Mouse (Mus musculus) intestine, postnatal 0 days (tissue): ENCODE measurements around the gene Spc24. TPM values are rescaled to one million over a fixed set of nuclear protein-coding genes. Genes with fewer than 3 reads are reported as not detected.
"Not testable (repeated sequence)": the region's sequence is repeated elsewhere in the genome, so short reads cannot be mapped to it uniquely, and the experiment has no call there.

Source experiments
- ATAC-seq: fragments of 200-750 bp; cut with Nextera tagmentation; 2 replicates; pipeline ENCODE4 v1.8.0; 2017; ENCODE audit warnings: mild to moderate bottlenecking, moderate TSS enrichment, moderate library complexity
- H3K27ac ChIP-seq: fragments of 300-500 bp; sonication (generic); 2 replicates; pipeline ENCODE4 v1.5.1; 2014; ENCODE audit warnings: mild to moderate bottlenecking, low read depth, low read length, moderate library complexity
- H3K27me3 ChIP-seq: fragments of 300-500 bp; sonication (generic); replicated peaks from 2 replicates; pipeline ENCODE4 v1.6.1; 2014; ENCODE audit warnings: low read length, mixed read lengths; ENCODE audit not compliant: control insufficient read depth, insufficient read depth
- H3K36me3 ChIP-seq: fragments of 300-500 bp; sonication (generic); 2 replicates; pipeline ENCODE4 v1.6.1; 2014; ENCODE audit warnings: mild to moderate bottlenecking, moderate library complexity; ENCODE audit not compliant: control insufficient read depth, insufficient read depth
- H3K4me1 ChIP-seq: fragments of 300-500 bp; sonication (generic); replicated peaks from 2 replicates; pipeline ENCODE4 v1.6.1; 2014; ENCODE audit warnings: antibody characterized with exemption, low read length, mixed read lengths; ENCODE audit not compliant: control insufficient read depth, insufficient read depth
- H3K4me2 ChIP-seq: fragments of 300-500 bp; sonication (generic); replicated peaks from 2 replicates; pipeline ENCODE4 v1.6.1; 2014; ENCODE audit warnings: low read depth, mild to moderate bottlenecking, moderate library complexity
- H3K4me3 ChIP-seq: fragments of 300-500 bp; sonication (generic); 2 replicates; pipeline ENCODE4 v1.5.1; 2014; ENCODE audit warnings: low read depth, low read length
- H3K9ac ChIP-seq: fragments of 300-500 bp; sonication (generic); 2 replicates; pipeline ENCODE4 v1.6.1; 2014; ENCODE audit warnings: mild to moderate bottlenecking, low read depth, low read length
- H3K9me3 ChIP-seq: fragments of 300-500 bp; sonication (generic); 2 replicates; pipeline ENCODE4 v1.6.1; 2016; ENCODE audit warnings: mixed run types; ENCODE audit not compliant: control insufficient read depth
- CTCF ChIP-seq: sonication (generic); IDR thresholded peaks from 2 replicates; pipeline ENCODE4 v1.5.1; 2016; ENCODE audit warnings: low read depth, mild to moderate bottlenecking, control low read depth, antibody characterized with exemption, moderate library complexity
- WGBS: fragments of 180-500 bp; shearing (Covaris S2); extraction: QIAGEN DNeasy Blood & Tissue Kit; methylation state at CpG from one replicate; pipeline ENCODE4 v1.1.7; 2014; 5-methylcytosine and 5-hydroxymethylcytosine counted together
- polyA plus RNA-seq: library from polyadenylated mRNA; unstranded; fragments of >200 nt; fragmentation: Nextera tagmentation; extraction: Ambion mirVana; gene quantifications from 2 replicates; pipeline ENCODE4 v1.2.1, GENCODE M21; 2015

Spc24 gene
- polyA plus RNA-seq, 1 experiment from 2014 or later = 32.4 TPM

GRCm38 (mm10) chr9:21774353-21774752 lies 14.2 kb upstream of the Spc24 start:
- ATAC-seq = no peak
- Histone ChIP-seq H3K9ac (no peak overlapping the region), H3K27ac (no peak overlapping the region), H3K9me3 (no peaks in the 10 kb centered on the region), H3K27me3 (no peaks in the 10 kb centered on the region), H3K4me1 (no peaks in the 10 kb centered on the region), H3K4me2 (no peak overlapping the region), H3K4me3 (no peak overlapping the region), H3K36me3 (peaks cover 55% of the 10 kb centered on the region)
- no peak for TF ChIP-seq CTCF
- 97% methylated on average over 16 of the region's 16 CpGs for WGBS

DNA sequence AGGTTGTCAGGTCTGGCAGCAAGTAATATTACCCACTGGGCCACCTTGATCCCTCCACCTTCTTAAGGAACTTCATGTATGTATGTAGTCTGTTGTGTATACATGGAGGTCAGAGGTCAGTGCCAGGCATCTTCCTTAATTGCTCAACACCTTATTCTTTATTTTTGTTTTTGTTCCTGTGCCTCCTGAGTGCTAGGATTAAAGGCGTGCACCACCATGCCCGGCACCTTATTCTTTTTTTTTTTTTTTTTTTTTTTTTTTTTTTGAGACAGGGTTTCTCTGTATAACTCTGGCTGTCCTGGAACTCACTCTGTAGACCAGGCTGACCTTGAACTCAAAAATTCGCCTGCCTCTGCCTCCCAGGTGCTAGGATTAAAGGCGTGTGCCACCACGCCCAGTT lies 13.3 kb upstream of the Spc24 start:
- ATAC-seq, H3K9ac ChIP-seq, H3K4me2 ChIP-seq, H3K27ac ChIP-seq, H3K27me3 ChIP-seq, H3K9me3 ChIP-seq, H3K4me3 ChIP-seq, H3K4me1 ChIP-seq: not testable (repeated sequence)
- WGBS = 81% methylated on average over 5 of the region's 5 CpGs
- H3K36me3 ChIP-seq = peaks cover 54% of the 10 kb centered on the region

DNA sequence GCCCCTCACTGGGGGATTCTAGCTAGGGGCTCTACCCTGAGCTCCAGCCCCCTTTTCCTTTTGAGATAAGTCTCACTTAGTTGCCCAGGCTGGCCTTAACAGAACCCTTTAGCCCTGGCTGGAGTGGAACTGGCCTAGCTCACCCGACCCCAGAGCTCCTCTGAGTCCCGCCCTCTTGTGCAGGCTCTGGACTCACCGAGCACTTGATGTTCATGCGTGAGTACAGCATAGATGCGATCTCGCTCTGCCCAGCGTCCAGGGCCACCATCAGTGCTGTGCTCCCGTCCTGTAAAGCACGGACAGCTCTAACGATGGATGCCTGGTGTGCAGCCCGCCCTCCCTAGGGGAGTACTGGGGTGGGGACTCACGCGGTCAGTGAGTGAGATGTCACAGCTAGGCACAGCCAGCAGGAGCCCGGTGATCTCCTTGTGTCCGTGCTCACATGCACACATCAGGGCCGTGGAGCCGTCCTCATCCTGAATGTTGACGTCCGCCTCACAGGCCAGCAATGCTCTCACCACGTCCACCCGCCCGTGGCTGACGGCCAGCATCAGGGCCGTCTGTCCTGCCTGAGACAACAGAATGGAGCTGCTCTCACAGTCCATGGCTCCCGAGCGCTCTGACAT lies 9.6 kb upstream of the Spc24 start:
- H3K27ac ChIP-seq = no peak overlapping the region; the same call in 1 of the 2 replicates
- H3K36me3 ChIP-seq = peaks cover 40% of the 10 kb centered on the region
- ATAC-seq = no peak
- TF ChIP-seq CTCF = no peak
- 82% methylated on average over 26 of the region's 26 CpGs for WGBS
- H3K4me2 ChIP-seq = no peak overlapping the region
- H3K9ac ChIP-seq = no peak overlapping the region
- no peak overlapping the region for H3K4me3 ChIP-seq
- no peaks in the 10 kb centered on the region for H3K9me3 ChIP-seq
- H3K27me3 ChIP-seq = no peaks in the 10 kb centered on the region
- no peaks in the 10 kb centered on the region for H3K4me1 ChIP-seq

GRCm38 (mm10) chr9:21768511-21769411 lies 8.7 kb upstream of the Spc24 start:
- H3K27me3 ChIP-seq = no peaks in the 10 kb centered on the region
- H3K9ac ChIP-seq = no peak overlapping the region
- no peaks in the 10 kb centered on the region for H3K9me3 ChIP-seq
- 0 out of 2 replicates have a peak overlapping the region, but pooled peaks have one; percentile 60 for H3K27ac ChIP-seq
- WGBS = 72% methylated on average over 13 of the region's 13 CpGs
- no peaks in the 10 kb centered on the region for H3K4me1 ChIP-seq
- peaks cover 32% of the 10 kb centered on the region for H3K36me3 ChIP-seq
- TF ChIP-seq CTCF = no peak
- H3K4me2 ChIP-seq = no peak overlapping the region
- H3K4me3 ChIP-seq = no peak overlapping the region
- ATAC-seq = no peak

GRCm38 (mm10) chr9:21767896-21768295 lies 7.8 kb upstream of the Spc24 start:
- ATAC-seq = no peak
- no peak overlapping the region for H3K4me2 ChIP-seq
- no peak overlapping the region for H3K9ac ChIP-seq
- H3K4me1 ChIP-seq = no peaks in the 10 kb centered on the region
- H3K4me3 ChIP-seq = no peak overlapping the region
- no peak for TF ChIP-seq CTCF
- peak overlapping the region; percentile 60 for H3K27ac ChIP-seq
- WGBS = 66% methylated on average over 11 of the region's 11 CpGs
- H3K36me3 ChIP-seq = peaks cover 32% of the 10 kb centered on the region
- no peaks in the 10 kb centered on the region for H3K27me3 ChIP-seq
- H3K9me3 ChIP-seq = no peaks in the 10 kb centered on the region

DNA sequence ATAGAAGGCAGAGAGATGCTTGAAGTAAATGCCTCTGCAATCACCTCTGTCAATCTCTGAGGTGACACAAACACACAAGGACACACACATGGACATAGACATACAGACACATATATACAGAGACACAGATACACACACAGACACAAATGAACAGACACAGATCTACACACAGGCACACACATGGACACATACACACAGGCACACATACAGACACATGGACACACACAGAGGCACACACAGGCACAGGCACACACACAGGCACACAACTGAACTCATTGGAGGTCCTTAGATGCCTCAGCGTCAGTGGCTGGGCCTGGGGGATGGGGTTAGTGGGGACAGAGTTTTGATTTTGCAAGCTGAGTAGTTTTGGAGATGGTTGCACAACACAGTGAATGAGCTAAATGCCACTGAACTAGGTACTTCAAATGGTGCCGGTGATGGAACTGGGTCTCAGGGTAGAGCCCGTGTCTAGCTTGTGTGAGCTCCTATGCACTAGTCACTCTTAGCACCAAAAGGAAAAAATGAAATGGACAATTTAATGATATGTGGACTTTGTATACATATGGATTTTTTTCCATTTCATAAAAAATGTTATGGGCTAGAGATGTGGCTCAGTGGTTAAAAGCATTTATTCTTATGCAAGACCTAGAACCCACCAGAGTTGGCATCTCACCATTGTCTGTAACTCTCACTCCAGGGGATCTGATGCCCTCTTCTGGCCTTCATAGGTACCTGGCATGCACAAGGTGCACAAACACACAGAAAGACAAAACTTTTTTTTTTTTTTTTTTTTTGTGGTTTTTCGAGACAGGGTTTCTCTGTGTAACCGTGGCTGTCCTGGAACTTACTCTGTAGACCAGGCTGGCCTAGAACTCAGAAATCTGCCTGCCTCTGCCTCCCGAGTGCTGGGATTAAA lies 4.2 kb upstream of the Spc24 start:
- Histone ChIP-seq H3K9ac (no peak overlapping the region), H3K36me3 (peaks cover 14% of the 10 kb centered on the region), H3K9me3 (no peaks in the 10 kb centered on the region), H3K27me3 (no peaks in the 10 kb centered on the region), H3K4me1 (no peaks in the 10 kb centered on the region), H3K4me2 (no peak overlapping the region), H3K27ac (no peak overlapping the region), H3K4me3 (no peak overlapping the region)
- 92% methylated on average over 6 of the region's 6 CpGs for WGBS
- peak; percentile 29; the same call in 1 of the 2 replicates for TF ChIP-seq CTCF
- ATAC-seq = no peak
